Comparison of ENCODE assay signal across 23 mouse cellular contexts in the genomic region with DNA sequence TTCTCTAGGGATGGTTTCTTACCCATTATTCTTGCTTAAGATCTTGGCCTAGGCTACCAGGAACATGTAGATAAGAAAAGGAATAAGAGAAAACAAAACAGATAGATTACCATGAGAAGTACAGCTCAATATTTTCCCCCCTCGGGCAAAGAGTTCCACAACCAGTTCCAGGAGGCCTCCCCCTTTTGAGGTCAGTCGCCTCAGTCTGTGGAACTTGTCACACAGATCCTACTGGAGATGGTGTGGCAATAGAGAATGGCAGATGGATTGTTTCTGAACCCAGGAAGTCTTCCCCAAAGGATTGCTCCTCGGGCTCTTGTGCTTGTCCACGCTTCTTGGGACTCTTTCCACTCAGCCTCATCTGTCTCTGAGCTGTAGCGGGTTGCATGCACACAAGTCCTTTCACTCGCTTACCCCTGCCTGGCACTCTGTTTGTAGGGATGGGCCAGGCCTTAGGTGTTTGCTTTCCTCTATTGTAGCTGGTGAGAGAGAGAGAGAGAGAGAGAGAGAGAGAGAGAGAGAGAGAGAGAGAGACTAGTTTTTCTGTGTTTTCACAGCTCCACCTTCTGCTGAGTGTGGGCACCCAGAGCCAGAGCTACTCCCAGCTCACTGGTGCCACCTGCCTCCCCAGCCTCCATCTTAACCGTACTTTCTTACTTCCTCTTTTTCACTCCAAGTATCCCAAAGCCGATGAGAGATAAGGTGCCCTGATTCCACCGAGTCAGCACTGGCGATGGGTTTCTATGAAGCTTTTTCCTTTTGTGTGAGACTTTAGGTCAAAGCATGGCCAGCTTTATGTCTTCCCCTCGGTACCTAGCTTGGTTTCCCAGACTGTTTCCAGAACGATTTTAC. TPM values are rescaled to one million over a fixed set of nuclear protein-coding genes. Genes with fewer than 3 reads are reported as not detected.
DNase-seq lines count a peak whose midpoint lies in the region; ATAC-seq and TF ChIP-seq lines count a peak whose summit lies in the region.
"Had no signal": no experiment of that assay in that cellular context is flagged by ENCODE, and none has a peak within 500 bp of the region (broad histone marks: within the 10 kb centered on the region; RNA-seq: fewer than 3 reads in every experiment).

No protein-coding gene starts in this region.

- intact Hi-C loops in left cerebral cortex, adult 2 months (cut with DNase I) = no loop called here
- intact Hi-C loops in left cerebral cortex, postnatal 25 days (cut with DNase I) = no loop called here

- TF ChIP-seq EP300 in ES-Bruce4 (IDR thresholded peaks at IDR 0.05; ENCODE audit: insufficient read depth, low read depth, low read length) = no peak

- 0 out of 2 replicates have a peak, but pooled peaks have one; percentile 19 for TF ChIP-seq CTCF in forebrain, postnatal 0 days (IDR thresholded peaks at IDR 0.05; ENCODE audit: low read depth)
- TF ChIP-seq CTCF in left cerebral cortex, adult 2 months (IDR thresholded peaks at IDR 0.05) = peak; percentile 12
- TF ChIP-seq CTCF in ES-Bruce4 (IDR thresholded peaks at IDR 0.05; ENCODE audit: low read depth, low read length) = peak; percentile 21

- H3K9me3 ChIP-seq in forebrain, postnatal 0 days (ENCODE audit: low read length) = no peaks in the 10 kb centered on the region
- no peaks in the 10 kb centered on the region for H3K9me3 ChIP-seq in forebrain, embryonic 14.5 days (replicated peaks; ENCODE audit: control insufficient read depth, low read length)
- no peaks in the 10 kb centered on the region for H3K9me3 ChIP-seq in ES-Bruce4 (replicated peaks; ENCODE audit: control insufficient read depth, insufficient read depth, low read length, poor library complexity, severe bottlenecking)
- H3K9me3 ChIP-seq: limb, embryonic 12.5 days; midbrain, embryonic 15.5 days; neural tube, embryonic 12.5 days had no signal

- no peak overlapping the region for H3K4me2 ChIP-seq in forebrain, postnatal 0 days (ENCODE audit: low read depth)
- no peak overlapping the region for H3K4me2 ChIP-seq in forebrain, embryonic 14.5 days (ENCODE audit: low read length)
- H3K4me2 ChIP-seq: heart, embryonic 11.5 days; limb, embryonic 12.5 days; midbrain, embryonic 15.5 days; neural tube, embryonic 12.5 days had no signal

- no peak overlapping the region for H3K4me3 ChIP-seq in forebrain, postnatal 0 days (ENCODE audit: low read depth, low read length)
- H3K4me3 ChIP-seq in forebrain, embryonic 14.5 days (ENCODE audit: low read depth, low read length) = no peak overlapping the region
- H3K4me3 ChIP-seq in left cerebral cortex, adult 2 months = no peak overlapping the region
- no peak overlapping the region for H3K4me3 ChIP-seq in ES-Bruce4 (ENCODE audit: low read depth, low read length)
- H3K4me3 ChIP-seq: erythroblast, embryonic 14.5 days; limb, embryonic 12.5 days; midbrain, embryonic 15.5 days; neural tube, embryonic 12.5 days had no signal

- H3K36me3 ChIP-seq in forebrain, postnatal 0 days (ENCODE audit: insufficient read depth) = no peaks in the 10 kb centered on the region
- no peaks in the 10 kb centered on the region for H3K36me3 ChIP-seq in forebrain, embryonic 14.5 days (ENCODE audit: control insufficient read depth, insufficient read depth, low read length)
- H3K36me3 ChIP-seq in ES-Bruce4 (ENCODE audit: control insufficient read depth, insufficient read depth, low read length, poor library complexity, severe bottlenecking) = no peaks in the 10 kb centered on the region
- H3K36me3 ChIP-seq: limb, embryonic 12.5 days; midbrain, embryonic 15.5 days; neural tube, embryonic 12.5 days had no signal

- no peak for ATAC-seq in forebrain, postnatal 0 days
- ATAC-seq in forebrain, embryonic 14.5 days = no peak
- peak; percentile 82 to 88 for ATAC-seq in hematopoietic stem cell, adult 5-6 weeks (replicated peaks in 1 of 2; ENCODE audit: insufficient read depth in 1 of 2, low FRiP score in 2 of 2, low TSS enrichment in 1 of 2, low read depth in 1 of 2, poor library complexity in 2 of 2, severe bottlenecking in 2 of 2)
- ATAC-seq: forebrain, embryonic 16.5 days; inflammation-experienced regulatory T-cells, adult 6 months; midbrain, embryonic 15.5 days had no signal

- no peak for DNase-seq in forebrain, postnatal 0 days
- no peak for DNase-seq in forebrain, embryonic 14.5 days (ENCODE audit: low spot score)
- DNase-seq in left cerebral cortex, adult 2 months (ENCODE audit: extremely low spot score in 1 of 2, low spot score in 2 of 2) = no peak
- DNase-seq in left cerebral cortex, postnatal 25 days (ENCODE audit: low spot score in 2 of 2) = no peak
- DNase-seq in urinary bladder, adult 18-20 months (ENCODE audit: low spot score in 2 of 2) = no peak
- DNase-seq in spleen, postnatal 10 days (ENCODE audit: low spot score in 2 of 2) = no peak
- DNase-seq: adrenal gland, adult 2 months; cerebellum, postnatal 10 days; gastrocnemius, postnatal 10 days; heart, postnatal 4 days; lung, adult 18-20 months; lung, postnatal 4 days; right cerebral cortex, postnatal 14 days had no signal

- no peaks in the 10 kb centered on the region for H3K27me3 ChIP-seq in forebrain, postnatal 0 days (ENCODE audit: insufficient read depth, low read length)
- no peaks in the 10 kb centered on the region for H3K27me3 ChIP-seq in forebrain, embryonic 14.5 days (replicated peaks; ENCODE audit: control insufficient read depth, insufficient read depth, low read length)
- H3K27me3 ChIP-seq in ES-Bruce4 (ENCODE audit: control insufficient read depth, insufficient read depth, low read length, poor library complexity, severe bottlenecking) = no peaks in the 10 kb centered on the region
- H3K27me3 ChIP-seq: limb, embryonic 12.5 days; midbrain, embryonic 15.5 days; neural tube, embryonic 12.5 days had no signal

- no peak overlapping the region for H3K9ac ChIP-seq in forebrain, postnatal 0 days
- H3K9ac ChIP-seq in forebrain, embryonic 14.5 days (ENCODE audit: low read length) = no peak overlapping the region
- no peak overlapping the region for H3K9ac ChIP-seq in ES-Bruce4 (ENCODE audit: low read depth, poor library complexity, severe bottlenecking)
- H3K9ac ChIP-seq: limb, embryonic 12.5 days; midbrain, embryonic 15.5 days; neural tube, embryonic 12.5 days had no signal

- no peak overlapping the region for H3K27ac ChIP-seq in forebrain, postnatal 0 days (ENCODE audit: low read depth, low read length)
- H3K27ac ChIP-seq in forebrain, embryonic 14.5 days (ENCODE audit: low read depth, low read length) = no peak overlapping the region
- no peak overlapping the region for H3K27ac ChIP-seq in left cerebral cortex, adult 2 months
- H3K27ac ChIP-seq in ES-Bruce4 (ENCODE audit: insufficient read depth, low read length) = no peak overlapping the region
- H3K27ac ChIP-seq: limb, embryonic 12.5 days; midbrain, embryonic 15.5 days; neural tube, embryonic 12.5 days had no signal

- no peak for TF ChIP-seq POLR2A in ES-Bruce4 (IDR thresholded peaks at IDR 0.05; ENCODE audit: insufficient read depth, low read length)

- H3K4me1 ChIP-seq in forebrain, postnatal 0 days (ENCODE audit: insufficient read depth) = no peaks in the 10 kb centered on the region
- H3K4me1 ChIP-seq in forebrain, embryonic 14.5 days (ENCODE audit: control insufficient read depth, insufficient read depth, low read length) = no peaks in the 10 kb centered on the region
- no peaks in the 10 kb centered on the region for H3K4me1 ChIP-seq in ES-Bruce4 (ENCODE audit: control insufficient read depth, insufficient read depth, low read length)
- H3K4me1 ChIP-seq: limb, embryonic 12.5 days; midbrain, embryonic 15.5 days; neural tube, embryonic 12.5 days had no signal

- 81% methylated on average over 12 of the region's 12 CpGs for WGBS in forebrain, postnatal 0 days
- WGBS in forebrain, embryonic 14.5 days = 78% methylated on average over 12 of the region's 12 CpGs

RNA-seq across cellular contexts. Expression of gene Cyp2e1, which starts 2.6 kb away (rescaled TPM):
- total RNA-seq in forebrain, postnatal 0 days (2014; rRNA removed) = not detected in 2 replicates
- not detected in 2 replicates for polyA plus RNA-seq in forebrain, postnatal 0 days (2015; fragmentation: Nextera tagmentation; extraction: Ambion mirVana)
- not detected in 2 replicates for polyA plus RNA-seq in forebrain, embryonic 14.5 days (2014; fragmentation: Nextera tagmentation; extraction: Ambion mirVana)
- not detected for total RNA-seq in left cerebral cortex, adult 2 months (2021)
- not detected for total RNA-seq in left cerebral cortex, postnatal 25 days (2021)
- not detected in 2 replicates for polyA plus RNA-seq in ES-Bruce4 (2011; ENCODE audit: insufficient read depth, insufficient read length, low read depth, missing spikeins)
- not detected in 2 replicates for total RNA-seq in hematopoietic stem cell, adult 5-6 weeks (2017)
- total RNA-seq: layer of hippocampus, postnatal 25 days had no signal
- polyA plus RNA-seq: erythroblast, embryonic 14.5 days; forebrain, embryonic 16.5 days; heart, embryonic 11.5 days; inflammation-experienced regulatory T-cells, adult 6 months; limb, embryonic 12.5 days; midbrain, embryonic 15.5 days; neural tube, embryonic 12.5 days had no signal

RNA-seq across cellular contexts. Expression of gene Syce1, which starts 21.5 kb away (rescaled TPM):
- total RNA-seq in forebrain, postnatal 0 days (2014; rRNA removed) = not detected in 2 replicates
- polyA plus RNA-seq in forebrain, postnatal 0 days (2015; fragmentation: Nextera tagmentation; extraction: Ambion mirVana) = 0.30 TPM in 1 of 2 replicates, not detected in the other
- polyA plus RNA-seq in forebrain, embryonic 14.5 days (2014; fragmentation: Nextera tagmentation; extraction: Ambion mirVana) = 0.23 and 0.45 TPM in 2 replicates
- under 1 TPM; 0.32 to 0.47 TPM for total RNA-seq in left cerebral cortex, adult 2 months (2021)
- total RNA-seq in left cerebral cortex, postnatal 25 days (2021) = not detected
- polyA plus RNA-seq in ES-Bruce4 (2011; ENCODE audit: insufficient read depth, insufficient read length, low read depth, missing spikeins) = 3.7 and 3.9 TPM in 2 replicates
- total RNA-seq in hematopoietic stem cell, adult 5-6 weeks (2017) = 0.88 and 1.8 TPM in 2 replicates
- total RNA-seq: adrenal gland, adult 2 months; gastrocnemius, postnatal 10 days; layer of hippocampus, postnatal 25 days had no signal
- polyA plus RNA-seq: adrenal gland, adult 2 months; inflammation-experienced regulatory T-cells, adult 6 months had no signal

RNA-seq across cellular contexts. Expression of gene Zfp941, which starts 55.9 kb away (rescaled TPM):
- 19.8 and 32.1 TPM in 2 replicates for total RNA-seq in forebrain, postnatal 0 days (2014; rRNA removed)
- 8.3 and 15.6 TPM in 2 replicates for polyA plus RNA-seq in forebrain, postnatal 0 days (2015; fragmentation: Nextera tagmentation; extraction: Ambion mirVana)
- 12.3 and 13.6 TPM in 2 replicates for polyA plus RNA-seq in forebrain, embryonic 14.5 days (2014; fragmentation: Nextera tagmentation; extraction: Ambion mirVana)
- total RNA-seq in left cerebral cortex, adult 2 months (2021) = 10 to 100 TPM; 29.1 to 31.2 TPM
- total RNA-seq in left cerebral cortex, postnatal 25 days (2021) = 10 to 100 TPM; 23.6 to 24.7 TPM
- polyA plus RNA-seq in ES-Bruce4 (2011; ENCODE audit: insufficient read depth, insufficient read length, low read depth, missing spikeins) = 14.5 and 23.4 TPM in 2 replicates
- total RNA-seq in hematopoietic stem cell, adult 5-6 weeks (2017) = 2.4 and 3.4 TPM in 2 replicates
- polyA plus RNA-seq: erythroblast, embryonic 14.5 days had no signal

Comparison
In these comparisons a context has a peak if more than half of its experiments do, and no peak if none do; other contexts are left out.
1. ATAC-seq: peak in hematopoietic stem cell, adult 5-6 weeks (2 of 2); none in forebrain, postnatal 0 days (single experiment) and forebrain, embryonic 14.5 days (single experiment).
2. Peak in every context shown above with its lines, with median percentiles within 50 percentile points of each other: CTCF ChIP-seq.